Mouse (Mus musculus) urinary bladder, postnatal 4 days (tissue): ENCODE data around the gene Arpc2.

Source experiments
- DNase-seq, 2 experiments: peaks; one replicate each; pipeline ENCODE4 v3.0.0; 2021 to 2022; ENCODE audit warnings: low spot score in 2 of 2

Arpc2 gene

GRCm38 (mm10) chr1:74239162-74239561 lies 3.3 kb downstream of the Arpc2 start:
- DNase-seq = no peak

DNA sequence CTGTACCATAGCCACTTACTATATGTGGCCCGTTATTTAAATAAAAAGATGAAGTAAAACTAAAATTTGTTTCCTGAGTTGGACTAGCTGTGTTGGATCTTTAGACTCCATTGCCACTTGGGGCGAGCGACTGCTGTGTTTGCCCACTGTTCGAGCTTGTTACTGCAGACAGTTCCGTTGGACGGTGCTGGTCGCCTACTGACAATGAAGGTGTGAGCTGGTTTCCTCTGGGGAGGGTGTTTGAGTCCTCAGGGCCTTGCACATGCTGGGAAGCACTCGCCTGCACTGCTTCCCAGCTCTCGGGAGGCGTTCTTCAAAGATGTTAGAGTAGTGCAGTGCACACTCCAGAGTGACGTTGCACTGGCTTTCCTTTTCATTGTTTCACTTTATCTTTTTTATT lies 3.7 kb downstream of the Arpc2 start:
- DNase-seq = no peak

GRCm38 (mm10) chr1:74240311-74240710 lies 4.4 kb downstream of the Arpc2 start:
- peak in 1 of 2 experiments; percentile 26 for DNase-seq

DNA sequence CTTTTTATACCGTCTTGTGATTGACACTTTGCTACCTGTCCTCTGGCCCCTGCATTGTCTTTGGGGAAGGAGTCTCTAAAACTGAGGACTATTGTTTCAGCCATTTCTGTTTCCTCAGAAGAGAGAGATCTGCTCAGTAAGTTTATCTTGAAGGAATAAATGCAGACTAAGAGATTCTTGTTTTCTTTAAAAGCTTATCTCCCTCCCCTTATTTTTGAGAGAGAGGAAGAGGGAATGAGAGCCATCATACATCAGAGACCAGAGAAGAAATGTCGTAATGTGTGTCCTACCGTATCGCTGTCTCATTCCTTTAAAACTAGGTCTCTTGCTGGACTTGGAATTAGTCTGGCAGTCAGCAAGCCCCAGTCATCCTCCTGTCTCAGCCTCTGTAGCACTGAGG lies 4.9 kb downstream of the Arpc2 start:
- DNase-seq = no peak

DNA sequence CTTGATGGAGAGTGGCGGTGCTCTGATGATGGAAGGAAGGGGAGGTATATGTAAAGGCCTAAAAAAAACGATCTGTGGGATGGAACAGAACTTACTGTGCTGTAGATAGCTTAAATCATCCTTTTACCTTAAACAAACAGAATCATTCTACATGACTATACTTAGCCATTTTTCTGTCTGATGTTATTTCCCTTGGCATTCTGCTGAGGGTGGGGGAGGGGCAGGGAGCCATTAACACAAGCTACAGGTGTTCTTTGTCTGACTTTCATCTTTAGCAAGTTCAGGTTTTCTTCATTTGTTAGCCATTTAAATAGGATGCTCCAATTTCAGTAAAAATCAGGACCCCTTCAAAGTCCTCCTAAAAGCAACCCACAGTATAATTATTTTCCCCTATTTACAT lies 9.6 kb downstream of the Arpc2 start:
- DNase-seq = no peak

GRCm38 (mm10) chr1:74248799-74249198 lies 12.9 kb downstream of the Arpc2 start:
- DNase-seq = no peak

DNA sequence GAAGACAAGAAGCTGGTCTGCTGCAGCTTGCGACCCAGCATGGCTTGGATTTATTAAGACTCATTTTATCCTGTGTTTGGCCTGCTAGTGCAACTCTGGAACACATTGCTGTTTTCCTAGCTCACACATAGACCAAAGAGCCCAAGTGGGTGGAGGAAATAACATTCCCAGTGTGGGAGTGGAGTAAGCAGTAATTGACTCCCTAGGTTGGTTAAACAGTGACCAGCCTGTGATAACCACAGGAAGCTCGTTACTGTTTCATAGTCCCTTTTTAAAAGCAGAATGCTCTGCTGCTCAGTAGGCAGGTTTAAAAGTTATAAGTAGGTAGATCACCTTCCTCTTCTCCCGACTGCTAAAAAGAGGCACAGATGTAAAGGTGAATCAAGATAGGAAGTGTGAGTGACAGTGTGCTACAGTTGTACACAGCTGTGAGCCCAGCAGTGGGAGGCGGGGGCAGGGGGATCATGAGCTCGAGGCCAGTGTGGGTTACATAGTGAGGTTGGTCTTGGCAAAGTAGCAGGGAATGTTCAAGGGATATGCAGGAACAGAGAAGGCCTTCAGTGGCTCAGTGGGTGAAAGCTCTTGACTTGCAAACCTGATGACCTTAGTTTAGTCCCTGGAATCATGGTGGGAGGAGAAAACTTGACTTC lies 13.6 kb downstream of the Arpc2 start:
- no peak for DNase-seq

DNA sequence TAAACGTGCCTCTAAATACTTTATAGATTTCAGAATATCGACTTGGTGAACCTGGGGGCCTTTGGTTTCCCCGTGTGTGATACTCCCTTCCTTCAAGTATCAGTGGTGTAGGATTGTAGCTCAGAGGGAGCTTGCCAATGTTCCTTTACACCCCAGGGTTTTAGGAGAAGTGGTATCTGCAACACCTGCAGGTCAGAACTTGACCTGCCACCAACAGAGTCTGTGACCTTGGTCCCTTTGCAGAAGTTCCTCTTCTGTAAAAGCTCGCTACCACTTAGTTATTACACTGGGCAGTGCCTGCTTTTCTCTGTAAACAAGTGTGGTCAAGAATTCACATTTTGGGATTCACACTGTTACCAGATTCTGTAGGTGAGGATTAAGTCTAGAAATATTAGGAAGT lies 14.2 kb downstream of the Arpc2 start:
- no peak for DNase-seq

- DNase-seq = no peak
These were observed 19.9 kb downstream of the Arpc2 start for GRCm38 (mm10) chr1:74255704-74256345.

GRCm38 (mm10) chr1:74256782-74257181 lies 20.9 kb downstream of the Arpc2 start:
- DNase-seq = no peak

DNA sequence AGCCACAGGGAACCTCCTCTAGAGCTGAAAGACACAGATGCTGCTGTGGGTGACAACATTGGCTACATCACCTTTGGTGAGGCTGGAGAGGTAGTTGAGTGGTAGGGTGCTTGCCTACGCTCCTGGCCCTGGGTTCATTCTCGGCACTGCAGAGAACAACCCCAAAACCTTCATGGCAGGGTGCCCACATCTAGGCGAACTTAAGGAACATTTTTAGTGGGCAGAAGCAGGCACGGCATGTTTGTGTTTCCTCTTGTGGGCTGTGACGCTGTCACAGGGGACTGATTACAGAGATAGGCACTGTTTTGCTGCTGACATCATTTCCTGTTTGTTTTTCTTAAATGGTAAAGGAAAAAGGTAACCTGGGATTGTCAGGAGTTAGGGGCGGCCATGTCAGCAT lies 26.6 kb downstream of the Arpc2 start:
- no peak for DNase-seq

GRCm38 (mm10) chr1:74268750-74269149 lies 32.9 kb downstream of the Arpc2 start:
- no peak for DNase-seq

- DNase-seq = no peak
These were observed 35.8 kb downstream of the Arpc2 start for GRCm38 (mm10) chr1:74271659-74272058.

- DNase-seq = no peak
These were observed 39.1 kb downstream of the Arpc2 start for GRCm38 (mm10) chr1:74275015-74275414.

GRCm38 (mm10) chr1:74277041-74277440 lies 41.2 kb downstream of the Arpc2 start:
- DNase-seq = no peak

DNA sequence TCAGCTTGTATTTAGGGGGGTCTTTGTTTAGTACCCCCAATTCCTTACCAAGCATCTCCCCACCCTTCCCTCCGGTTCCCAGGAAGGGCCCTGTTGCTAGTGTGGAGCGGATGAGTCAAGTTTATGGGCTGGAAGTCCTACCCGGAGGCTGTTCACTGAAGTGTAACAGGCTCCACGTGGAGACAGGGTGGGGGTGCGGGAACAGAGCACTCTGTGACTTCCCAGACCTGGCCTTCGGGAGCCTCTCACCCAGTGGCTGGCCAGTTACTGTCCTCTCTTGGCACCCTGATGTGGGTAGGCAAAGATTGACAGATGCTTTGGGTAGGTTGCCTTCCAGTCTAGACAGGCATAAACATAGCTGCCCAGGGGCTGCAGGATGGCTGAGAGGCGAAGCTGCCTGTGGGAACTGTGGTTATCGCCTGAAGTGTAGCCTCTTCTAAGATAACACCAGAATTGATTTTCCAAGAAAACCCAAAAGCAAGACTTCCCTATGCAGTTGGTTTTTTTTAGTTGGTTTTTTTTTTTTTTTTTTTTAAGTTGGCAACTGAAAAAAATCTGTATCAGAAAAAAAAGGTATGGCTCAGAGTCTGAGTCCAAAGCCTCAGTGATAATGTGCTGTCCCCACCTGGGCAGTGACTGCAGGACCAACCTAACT lies 42.1 kb downstream of the Arpc2 start:
- no peak for DNase-seq

DNA sequence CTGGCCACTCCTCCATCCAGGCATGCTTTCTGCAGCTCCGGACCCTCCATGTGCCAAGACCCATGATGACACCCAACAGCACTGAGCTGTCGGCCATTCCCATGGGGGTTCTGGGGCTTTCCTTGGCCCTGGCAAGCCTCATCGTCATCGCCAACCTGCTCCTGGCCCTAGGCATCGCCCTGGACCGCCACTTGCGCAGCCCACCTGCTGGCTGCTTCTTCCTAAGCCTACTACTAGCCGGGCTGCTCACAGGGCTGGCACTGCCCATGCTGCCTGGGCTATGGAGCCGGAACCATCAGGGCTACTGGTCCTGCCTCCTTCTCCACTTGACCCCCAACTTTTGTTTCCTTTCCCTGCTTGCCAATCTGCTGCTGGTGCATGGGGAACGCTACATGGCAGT lies 42.7 kb downstream of the Arpc2 start, which contains the start of gene Gpbar1:
Gpbar1 (plus strand) TSS at position 13 of the 400 bp plus-strand sequence.
- no peak for DNase-seq

- no peak for DNase-seq
These were observed 43.1 kb downstream of the Arpc2 start for GRCm38 (mm10) chr1:74278988-74279387.

- DNase-seq = no peak
These were observed 44.9 kb downstream of the Arpc2 start for GRCm38 (mm10) chr1:74280591-74281325.

DNA sequence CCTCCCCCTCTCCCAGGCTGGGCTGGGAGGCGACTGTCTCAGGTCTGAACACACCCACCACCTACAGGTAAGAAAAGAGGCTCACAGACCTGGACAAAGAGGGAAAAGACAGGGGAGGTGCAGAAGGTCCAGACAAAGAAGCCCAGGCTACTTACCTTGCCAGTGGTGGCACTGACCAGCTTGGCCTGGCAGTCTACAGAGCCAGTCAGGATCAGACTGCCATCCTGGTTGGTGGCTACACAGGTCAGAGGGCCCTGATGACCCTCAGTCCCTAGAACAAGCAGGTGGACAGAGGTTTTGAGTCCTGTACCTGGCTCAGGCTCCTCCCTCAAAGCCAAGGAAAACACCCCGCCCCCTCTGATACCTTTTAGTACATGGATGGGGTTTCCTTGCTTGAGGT lies 45.5 kb downstream of the Arpc2 start:
- no peak for DNase-seq

- DNase-seq = no peak
These were observed 46.0 kb downstream of the Arpc2 start for GRCm38 (mm10) chr1:74281886-74282285.

GRCm38 (mm10) chr1:74282896-74283625 lies 47.2 kb downstream of the Arpc2 start:
- DNase-seq = no peak
